Mouse (Mus musculus) stomach, postnatal 0 days (tissue): ENCODE measurements at regions not wholly inside any gene's neighbourhood (a gene's known extent, or its start where the extent isn't known, plus 50 kb on each side); places are given as distances from the start of the nearest gene placed in this dataset.

Source experiments
- CTCF ChIP-seq: IDR thresholded peaks from 2 replicates; pipeline ENCODE4 v1.5.1; 2016; ENCODE audit warnings: antibody characterized with exemption, low read depth, mild to moderate bottlenecking, moderate library complexity
- EP300 ChIP-seq: optimal IDR thresholded peaks from 2 replicates; pipeline ENCODE3; 2016; ENCODE audit warnings: antibody characterized with exemption

DNA sequence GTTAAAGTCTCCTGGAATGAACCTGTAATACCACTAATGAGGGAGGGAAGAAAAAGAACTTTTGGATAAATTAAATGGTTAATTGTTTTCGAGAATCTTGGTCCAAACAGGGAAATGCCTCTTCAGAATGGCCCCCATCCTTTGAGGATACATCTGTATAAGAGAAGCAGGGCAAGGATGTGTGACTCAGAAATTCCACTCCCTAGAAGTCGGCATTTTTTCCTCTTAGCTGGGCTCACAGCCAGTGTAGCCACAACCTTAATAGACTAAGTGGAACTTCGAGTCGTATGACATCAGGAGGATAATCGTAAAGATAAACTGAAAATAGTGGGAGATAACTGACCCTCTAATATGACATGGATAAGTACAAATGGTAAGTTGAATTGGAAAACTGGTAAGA lies 56.1 kb upstream of the Cav2 start:
- TF ChIP-seq EP300 = no peak
- TF ChIP-seq CTCF = no peak
